8 mouse cellular contexts compared by ENCODE assay signal in the genomic region with DNA sequence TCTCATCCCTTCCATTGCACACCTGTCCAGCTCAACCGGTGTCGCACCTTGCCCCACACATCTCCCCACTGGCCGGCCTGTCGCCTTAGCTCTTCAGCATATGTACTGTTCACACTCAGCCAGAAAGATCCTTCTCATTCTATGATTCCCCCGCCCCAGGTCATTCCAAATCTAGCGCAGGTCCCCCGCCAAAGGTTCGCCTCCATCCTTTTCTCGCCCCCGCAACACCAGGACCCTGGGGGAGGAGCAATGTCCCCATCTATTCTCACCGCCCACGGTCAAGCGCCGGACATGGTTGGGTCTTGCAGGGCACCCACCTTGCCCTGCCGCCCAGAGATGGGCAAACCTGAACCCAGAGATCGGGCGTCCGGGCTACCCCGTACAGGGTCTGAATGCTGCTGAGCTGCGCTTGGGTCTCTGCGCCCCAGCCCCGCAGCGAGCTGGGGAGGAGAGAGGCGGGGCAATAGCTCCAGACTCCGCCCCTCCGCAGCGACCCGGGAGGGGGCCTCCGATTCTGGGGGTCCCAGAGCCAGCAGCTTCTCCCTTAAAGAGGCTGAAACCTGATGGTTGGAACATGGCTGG. TPM values are rescaled to one million over a fixed set of nuclear protein-coding genes. Genes with fewer than 3 reads are reported as not detected.
DNase-seq lines count a peak whose midpoint lies in the region; ATAC-seq lines count a peak whose summit lies in the region.

A gene (minus strand): TSS at position 448 of the 582 bp plus-strand sequence.

- DNase-seq in cerebellum, postnatal 10 days, result peak; percentile 62 to 70
- DNase-seq in cerebellum, postnatal 36 days, result no peak
- DNase-seq in neural tube, embryonic 11.5 days (ENCODE audit: low spot score), result no peak
- DNase-seq in neural tube, embryonic 10.5 days (ENCODE audit: extremely low spot score, low spot score), result no peak
- DNase-seq in induced T-regulatory cell, adult 2 months (ENCODE audit: low read depth), result peak; percentile 44
- DNase-seq in MN1 (ENCODE audit: low spot score), result no peak
- no peak for DNase-seq in T-cell, adult 2 months (ENCODE audit: low spot score)

- no peaks in the 10 kb centered on the region for H3K4me1 ChIP-seq in neural tube, embryonic 11.5 days (ENCODE audit: control insufficient read depth, insufficient read depth, low read length)

- peak within 1 kb of the TSS; percentile 26 for H3K4me3 ChIP-seq in neural tube, embryonic 11.5 days (ENCODE audit: low read depth, low read length)

- peak within 1 kb of the TSS; percentile 22; the same call in 1 of the 2 replicates for H3K9ac ChIP-seq in neural tube, embryonic 11.5 days (ENCODE audit: low read length)

- H3K27ac ChIP-seq in neural tube, embryonic 11.5 days (ENCODE audit: low read depth, low read length), result no peak within 1 kb of the TSS

- H3K9me3 ChIP-seq in neural tube, embryonic 11.5 days (ENCODE audit: control insufficient read depth, low read length), result no peaks in the 10 kb centered on the region

- H3K36me3 ChIP-seq in neural tube, embryonic 11.5 days (ENCODE audit: control insufficient read depth, insufficient read depth, low read length), result no peaks in the 10 kb centered on the region

- peaks cover 28% of the 10 kb centered on the region for H3K27me3 ChIP-seq in neural tube, embryonic 11.5 days (ENCODE audit: control insufficient read depth, insufficient read depth, low read length)

- H3K4me2 ChIP-seq in neural tube, embryonic 11.5 days (ENCODE audit: low read depth), result peak within 1 kb of the TSS; percentile 43

- WGBS in neural tube, embryonic 11.5 days, result 4% methylated on average over 29 of the region's 29 CpGs

- no peak for ATAC-seq in neural tube, embryonic 11.5 days (ENCODE audit: insufficient read depth, low FRiP score, low TSS enrichment)
- ATAC-seq in megakaryocyte-erythroid progenitor cell, adult 5-6 weeks (replicated peaks; ENCODE audit: low FRiP score, low TSS enrichment, poor library complexity, severe bottlenecking), result peak; percentile 46; the same call in 1 of the 2 replicates

RNA-seq across cellular contexts. Expression of the gene that starts here (rescaled TPM):
- polyA plus RNA-seq in neural tube, embryonic 11.5 days (2014; fragmentation: Nextera tagmentation; extraction: Ambion mirVana), result 1.6 and 1.7 TPM in 2 replicates
- 2.2 TPM in 1 of 2 replicates, not detected in the other for total RNA-seq in megakaryocyte-erythroid progenitor cell, adult 5-6 weeks (2014; fragmentation: Nextera tagmentation)
- total RNA-seq in megakaryocyte-erythroid progenitor cell, adult 5-6 weeks (2017), result not detected in 2 replicates

Comparison
In these comparisons a context has a peak if more than half of its experiments do, and no peak if none do; other contexts are left out.
1. DNase-seq: peak in cerebellum, postnatal 10 days (2 of 2) and induced T-regulatory cell, adult 2 months (single experiment); none in cerebellum, postnatal 36 days (0 of 2), neural tube, embryonic 11.5 days (single experiment), neural tube, embryonic 10.5 days (single experiment), MN1 (single experiment) and T-cell, adult 2 months (single experiment).